Mouse (Mus musculus) heart, postnatal 0 days (tissue): ENCODE data around the gene Syngr3.

Experiments
- CTCF ChIP-seq: IDR thresholded peaks from 2 replicates; pipeline ENCODE4 v1.5.1; 2016; ENCODE audit warnings: antibody characterized with exemption, control low read depth, low read depth
- EP300 ChIP-seq: IDR thresholded peaks from 2 replicates; pipeline ENCODE4 v1.6.1; 2016; ENCODE audit warnings: antibody characterized with exemption, low read depth

GRCm38 (mm10) chr17:24638214-24638613 is 51.5 kb downstream of the Syngr3 start:
- TF ChIP-seq EP300 (no peak), CTCF (no peak)
